Mouse (Mus musculus) embryonic facial prominence, embryonic 10.5 days (tissue): ENCODE results near the gene Gm38392. TPM values are rescaled to one million over a fixed set of nuclear protein-coding genes. Genes with fewer than 3 reads are reported as not detected.
"Not testable (repeated sequence)": the region's sequence is repeated elsewhere in the genome, so short reads cannot be mapped to it uniquely, and the experiment has no call there.

ENCODE experiments used
- DNase-seq: peaks from one replicate; pipeline ENCODE4 v3.0.0-alpha.2; 2017; ENCODE audit warnings: low spot score
- H3K27ac ChIP-seq: fragments of 300-500 bp; sonication (generic); replicated peaks from 2 replicates; pipeline ENCODE4 v1.5.1; 2016; ENCODE audit warnings: mild to moderate bottlenecking
- H3K27me3 ChIP-seq: fragments of 300-500 bp; sonication (generic); replicated peaks from 2 replicates; pipeline ENCODE4 v1.6.1; 2016; ENCODE audit warnings: low read depth, mild to moderate bottlenecking; ENCODE audit not compliant: poor library complexity, severe bottlenecking
- H3K36me3 ChIP-seq: fragments of 300-500 bp; sonication (generic); replicated peaks from 2 replicates; pipeline ENCODE4 v1.6.1; 2016; ENCODE audit warnings: mild to moderate bottlenecking, moderate library complexity
- H3K4me1 ChIP-seq: fragments of 300-500 bp; sonication (generic); 2 replicates; pipeline ENCODE4 v1.6.1; 2016
- H3K4me3 ChIP-seq: fragments of 300-500 bp; sonication (generic); 2 replicates; pipeline ENCODE4 v1.5.1; 2016; ENCODE audit warnings: mild to moderate bottlenecking, moderate library complexity
- H3K9me3 ChIP-seq: fragments of 300-500 bp; sonication (generic); 2 replicates; pipeline ENCODE4 v1.6.1; 2016; ENCODE audit warnings: mild to moderate bottlenecking
- WGBS: fragments of 180-500 bp; shearing (Covaris S2); methylation state at CpG from one replicate; pipeline ENCODE4 v1.1.7; 2016; 5-methylcytosine and 5-hydroxymethylcytosine counted together
- polyA plus RNA-seq: library from polyadenylated mRNA; unstranded; fragments of >200 nt; fragmentation: Nextera tagmentation; extraction: Ambion mirVana; gene quantifications from 2 replicates; pipeline ENCODE4 v1.2.1, GENCODE M21; 2016

The Gm38392 gene
- polyA plus RNA-seq, 1 experiment from 2014 or later, result not detected

- H3K4me1 ChIP-seq, H3K27ac ChIP-seq, DNase-seq, H3K9me3 ChIP-seq, H3K36me3 ChIP-seq, H3K27me3 ChIP-seq, H3K4me3 ChIP-seq: not testable (repeated sequence)
- 93% methylated on average over 2 of the region's 2 CpGs for WGBS
These were observed 15.7 kb downstream of the Gm38392 start for GRCm38 (mm10) chr3:88271298-88271697.

- no peak overlapping the region for H3K27ac ChIP-seq
- H3K4me1 ChIP-seq, result no peaks in the 10 kb centered on the region
- no peaks in the 10 kb centered on the region for H3K27me3 ChIP-seq
- 87% methylated on average over 5 of the region's 5 CpGs for WGBS
- no peaks in the 10 kb centered on the region for H3K36me3 ChIP-seq
- DNase-seq, result no peak
- no peak overlapping the region for H3K4me3 ChIP-seq
- H3K9me3 ChIP-seq, result no peaks in the 10 kb centered on the region
These were observed 18.0 kb downstream of the Gm38392 start for GRCm38 (mm10) chr3:88268991-88269390.

DNA sequence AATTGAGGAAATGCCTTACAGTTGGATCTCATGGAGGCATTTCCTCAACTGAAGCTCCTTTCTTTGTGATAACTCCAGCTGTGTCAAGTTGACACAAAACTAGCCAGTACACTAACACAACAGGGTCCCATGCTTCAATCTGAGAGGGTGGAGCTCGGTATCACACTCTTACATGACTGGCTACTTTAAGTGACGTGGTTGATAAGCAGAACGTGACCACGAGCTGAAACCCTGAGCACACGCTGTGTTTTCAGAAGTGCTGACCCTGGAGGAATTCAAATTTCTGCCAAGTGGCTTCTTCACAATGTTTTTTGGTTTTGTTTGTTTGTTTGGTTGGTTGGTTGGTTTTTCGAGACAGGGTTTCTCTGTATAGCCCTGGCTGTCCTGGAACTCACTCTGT, 19.0 kb downstream of the Gm38392 start:
- WGBS, result 84% methylated on average over 6 of the region's 6 CpGs
- H3K4me1 ChIP-seq, H3K4me3 ChIP-seq, H3K36me3 ChIP-seq, H3K27ac ChIP-seq, DNase-seq, H3K27me3 ChIP-seq, H3K9me3 ChIP-seq: not testable (repeated sequence)

GRCm38 (mm10) chr3:88262346-88262745, 24.7 kb downstream of the Gm38392 start:
- H3K27me3 ChIP-seq, result peaks cover 12% of the 10 kb centered on the region; the same call in 1 of the 2 replicates
- H3K27ac ChIP-seq, result no peak overlapping the region
- H3K4me1 ChIP-seq, result no peaks in the 10 kb centered on the region
- H3K9me3 ChIP-seq, result no peaks in the 10 kb centered on the region
- no peaks in the 10 kb centered on the region for H3K36me3 ChIP-seq
- no peak overlapping the region for H3K4me3 ChIP-seq
- no peak for DNase-seq
- 71% methylated on average over 3 of the region's 3 CpGs for WGBS

DNA sequence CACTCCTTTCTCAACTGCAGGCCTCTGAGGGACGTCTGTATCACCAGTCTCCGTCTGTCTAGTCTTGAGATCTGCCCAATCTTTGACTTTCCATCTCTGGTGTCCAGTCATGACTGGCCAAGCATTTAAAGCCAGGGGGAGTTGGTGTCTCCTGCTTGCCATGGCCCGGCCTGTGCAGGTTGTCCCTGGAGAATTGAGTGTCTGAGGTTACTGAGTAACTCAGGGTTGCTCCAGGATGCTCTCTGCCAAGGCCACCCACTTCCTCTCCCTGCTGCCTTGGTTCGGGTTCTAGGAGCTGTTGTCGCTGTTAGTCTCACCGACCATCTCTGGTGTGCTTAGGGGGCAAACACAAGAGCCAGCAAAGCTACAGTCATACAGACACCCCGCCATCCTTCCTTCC, 30.6 kb downstream of the Gm38392 start:
- Histone ChIP-seq H3K9me3 (no peaks in the 10 kb centered on the region), H3K27me3 (peaks cover 71% of the 10 kb centered on the region), H3K4me1 (peaks cover 10% of the 10 kb centered on the region), H3K27ac (no peak overlapping the region), H3K4me3 (no peak overlapping the region), H3K36me3 (no peaks in the 10 kb centered on the region)
- 76% methylated on average over 7 of the region's 7 CpGs for WGBS
- no peak for DNase-seq

- no peaks in the 10 kb centered on the region for H3K36me3 ChIP-seq
- no peaks in the 10 kb centered on the region for H3K9me3 ChIP-seq
- no peak for DNase-seq
- no peak overlapping the region for H3K4me3 ChIP-seq
- peaks cover 10% of the 10 kb centered on the region for H3K4me1 ChIP-seq
- H3K27ac ChIP-seq, result no peak overlapping the region
- WGBS, result 69% methylated on average over 6 of the region's 6 CpGs
- peaks cover 71% of the 10 kb centered on the region for H3K27me3 ChIP-seq
These were observed 31.1 kb downstream of the Gm38392 start for GRCm38 (mm10) chr3:88255950-88256349.

DNA sequence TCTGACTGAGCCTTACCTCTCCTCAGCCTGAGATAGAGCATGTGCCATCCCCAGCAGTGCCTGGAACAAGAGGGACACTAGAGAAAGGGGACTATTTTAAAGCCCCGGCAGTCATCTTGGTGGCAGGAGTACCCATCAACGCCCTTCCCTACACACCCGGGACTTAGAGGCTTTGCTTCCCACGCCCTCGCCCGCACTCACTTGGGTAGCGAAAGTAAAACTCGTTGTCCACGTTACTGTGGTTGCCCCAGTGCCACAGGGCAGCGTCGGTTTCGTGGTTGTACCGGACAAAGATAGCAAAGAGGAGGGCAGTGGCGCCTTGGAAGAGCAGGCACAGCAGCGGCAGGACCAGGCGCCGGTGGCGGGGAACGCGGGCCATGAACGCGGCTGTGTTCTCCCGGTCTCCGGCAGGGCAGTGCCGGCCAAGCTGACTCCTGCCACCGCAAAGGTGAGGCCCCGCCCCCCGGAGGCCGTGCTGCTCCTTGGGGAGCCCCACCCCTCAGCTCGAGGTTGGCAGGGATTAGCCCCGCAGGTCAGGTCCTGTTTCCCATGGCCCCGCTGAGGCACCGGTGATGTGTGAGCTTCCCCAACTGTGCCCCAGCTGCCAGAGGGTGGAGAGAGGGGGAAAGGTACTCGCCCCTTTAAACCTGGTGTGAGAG, 32.6 kb downstream of the Gm38392 start, which contains the start of gene Rhbg:
Gene Rhbg, minus strand, starts transcription at position 442 of the 659 bp plus-strand sequence.
- H3K4me1 ChIP-seq, result peaks cover 10% of the 10 kb centered on the region
- H3K9me3 ChIP-seq, result no peaks in the 10 kb centered on the region
- peak; percentile 53 for DNase-seq
- H3K36me3 ChIP-seq, result no peaks in the 10 kb centered on the region
- 2% methylated on average over 34 of the region's 34 CpGs for WGBS
- 0 out of 2 replicates have a peak within 1 kb of the TSS, but pooled peaks have one; percentile 21 for H3K27ac ChIP-seq
- peaks cover 71% of the 10 kb centered on the region for H3K27me3 ChIP-seq
- peak within 1 kb of the TSS; percentile 51 for H3K4me3 ChIP-seq

- Histone ChIP-seq H3K36me3 (no peaks in the 10 kb centered on the region), H3K9me3 (no peaks in the 10 kb centered on the region), H3K27ac (no peak overlapping the region), H3K4me3 (no peak overlapping the region), H3K27me3 (peaks cover 74% of the 10 kb centered on the region), H3K4me1 (peaks cover 18% of the 10 kb centered on the region)
- no peak for DNase-seq
- 79% methylated on average over 6 of the region's 6 CpGs for WGBS
These were observed 34.3 kb downstream of the Gm38392 start for GRCm38 (mm10) chr3:88252739-88253138.

GRCm38 (mm10) chr3:88248406-88248805, 38.6 kb downstream of the Gm38392 start:
- Histone ChIP-seq H3K36me3 (no peaks in the 10 kb centered on the region), H3K27ac (no peak overlapping the region), H3K4me1 (peaks cover 15% of the 10 kb centered on the region; the same call in 1 of the 2 replicates), H3K4me3 (no peak overlapping the region), H3K27me3 (peaks cover 74% of the 10 kb centered on the region), H3K9me3 (no peaks in the 10 kb centered on the region)
- 71% methylated on average over 11 of the region's 11 CpGs for WGBS
- DNase-seq, result no peak

DNA sequence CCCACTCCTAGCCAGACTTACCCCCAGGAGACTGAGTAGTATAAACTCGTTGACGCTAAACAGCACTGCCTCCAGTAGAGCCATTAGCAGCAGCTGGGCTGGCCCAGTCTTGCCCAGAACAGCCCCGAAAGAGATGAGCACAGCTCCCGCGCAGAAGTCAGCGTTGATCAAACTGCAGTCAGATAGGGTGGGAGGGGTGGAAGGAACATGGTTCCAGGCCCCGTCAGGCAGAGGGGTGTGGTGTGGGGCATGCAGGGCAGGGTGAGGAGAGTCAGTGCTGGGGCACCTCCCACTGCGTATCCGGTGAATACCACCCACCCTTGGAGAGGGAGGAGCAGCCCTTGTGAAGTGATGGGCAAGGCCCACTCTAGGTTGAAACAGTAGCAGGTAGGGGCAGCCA, 39.3 kb downstream of the Gm38392 start:
- no peak overlapping the region for H3K4me3 ChIP-seq
- no peaks in the 10 kb centered on the region for H3K9me3 ChIP-seq
- H3K36me3 ChIP-seq, result no peaks in the 10 kb centered on the region
- H3K27ac ChIP-seq, result no peak overlapping the region
- WGBS, result 74% methylated on average over 9 of the region's 9 CpGs
- peaks cover 74% of the 10 kb centered on the region for H3K27me3 ChIP-seq
- DNase-seq, result no peak
- H3K4me1 ChIP-seq, result peaks cover 21% of the 10 kb centered on the region; the same call in 1 of the 2 replicates

DNA sequence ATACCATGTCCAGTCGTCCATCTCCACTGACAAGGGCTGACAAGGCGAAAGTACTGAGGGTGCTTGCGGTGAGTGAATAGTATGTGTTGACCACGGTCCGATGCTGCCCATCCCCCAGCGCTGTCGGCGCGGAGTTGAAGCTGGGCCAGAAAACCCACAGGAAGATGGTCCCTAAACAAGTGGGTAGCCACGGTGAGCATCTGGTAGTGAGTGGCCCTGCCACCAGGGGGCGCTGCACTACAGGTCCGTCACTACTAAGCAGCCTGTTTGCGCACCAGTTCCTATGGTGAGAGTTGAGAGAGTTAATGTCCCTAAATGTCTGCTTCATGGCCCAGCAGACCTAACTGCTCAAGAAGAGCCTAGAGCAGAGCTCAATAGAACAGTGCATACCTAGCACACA, 41.2 kb downstream of the Gm38392 start:
- Histone ChIP-seq H3K4me1 (peaks cover 37% of the 10 kb centered on the region), H3K4me3 (no peak overlapping the region), H3K27me3 (peaks cover 80% of the 10 kb centered on the region), H3K36me3 (no peaks in the 10 kb centered on the region), H3K27ac (no peak overlapping the region), H3K9me3 (no peaks in the 10 kb centered on the region)
- WGBS, result 20% methylated on average over 13 of the region's 13 CpGs
- peak; percentile 82 for DNase-seq

GRCm38 (mm10) chr3:88244071-88244470, 42.9 kb downstream of the Gm38392 start:
- H3K4me3 ChIP-seq, result no peak overlapping the region
- 13% methylated on average over 2 of the region's 2 CpGs for WGBS
- H3K27me3 ChIP-seq, result peaks cover 98% of the 10 kb centered on the region
- no peaks in the 10 kb centered on the region for H3K9me3 ChIP-seq
- no peak overlapping the region for H3K27ac ChIP-seq
- H3K4me1 ChIP-seq, result peaks cover 44% of the 10 kb centered on the region
- H3K36me3 ChIP-seq, result no peaks in the 10 kb centered on the region
- DNase-seq, result peak; percentile 66

DNA sequence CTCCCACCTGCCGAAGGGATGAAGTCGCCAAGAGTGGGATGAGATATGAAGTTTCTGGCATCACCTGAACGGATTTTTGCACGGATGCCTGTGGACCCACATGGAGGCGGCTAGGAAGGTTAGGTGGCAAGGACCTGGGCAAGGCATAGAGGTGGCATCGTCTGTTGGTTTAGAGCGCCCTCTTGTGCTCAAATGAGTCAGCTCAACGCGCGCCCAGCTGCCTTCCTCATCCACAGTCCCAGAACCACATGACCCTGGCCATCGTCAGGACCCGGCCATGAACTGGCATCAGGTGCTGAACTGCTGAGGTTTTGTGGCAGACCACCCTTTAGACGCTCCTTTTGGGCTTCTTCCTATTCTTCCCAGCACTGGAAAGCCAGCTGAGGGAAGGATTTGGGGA, 44.5 kb downstream of the Gm38392 start:
- Histone ChIP-seq H3K9me3 (no peaks in the 10 kb centered on the region), H3K36me3 (no peaks in the 10 kb centered on the region), H3K4me3 (no peak overlapping the region), H3K27ac (no peak overlapping the region), H3K27me3 (peaks cover 100% of the 10 kb centered on the region), H3K4me1 (peaks cover 47% of the 10 kb centered on the region)
- peak; percentile 81 for DNase-seq
- 2% methylated on average over 13 of the region's 13 CpGs for WGBS
